Mouse (Mus musculus) stomach, postnatal 0 days (tissue): ENCODE measurements around the gene Zdhhc9.

Source experiments
- CTCF ChIP-seq: IDR thresholded peaks from 2 replicates; pipeline ENCODE4 v1.5.1; 2016; ENCODE audit warnings: antibody characterized with exemption, low read depth, mild to moderate bottlenecking, moderate library complexity
- EP300 ChIP-seq: optimal IDR thresholded peaks from 2 replicates; pipeline ENCODE3; 2016; ENCODE audit warnings: antibody characterized with exemption

DNA sequence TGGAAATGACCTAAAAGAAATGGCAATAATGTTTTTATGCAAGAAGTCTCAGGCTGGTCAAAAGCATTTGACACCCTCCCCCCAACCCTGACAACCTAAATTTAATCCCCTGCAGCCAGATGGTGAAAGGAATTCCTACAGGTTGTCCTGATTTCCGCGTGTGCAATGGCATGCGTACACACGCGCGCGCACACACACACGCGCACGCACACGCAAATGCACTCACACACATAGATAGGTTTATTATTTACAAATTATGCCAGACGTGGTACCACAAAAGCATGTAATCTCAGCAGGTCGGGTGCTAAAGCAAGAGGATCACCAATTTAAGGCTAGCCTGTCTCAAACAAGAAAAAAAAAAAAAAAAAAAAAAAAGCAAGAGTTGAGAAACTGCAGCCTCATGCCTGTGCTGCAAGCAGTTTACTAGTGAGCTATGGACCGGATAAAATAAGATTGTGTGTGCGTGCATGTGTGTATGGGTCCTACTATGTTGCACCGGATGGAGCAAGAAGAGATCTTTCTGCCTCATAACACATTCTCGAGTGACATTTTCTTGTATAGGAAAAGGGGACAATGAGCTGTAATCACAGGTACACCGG is 47.3 kb upstream of the Zdhhc9 start:
- TF ChIP-seq CTCF (no peak), EP300 (no peak)
